Mouse (Mus musculus) CH12.LX (cell line): Measurements from ENCODE around the gene Dnajb4. TPM values are rescaled to one million over a fixed set of nuclear protein-coding genes. Genes with fewer than 3 reads are reported as not detected.
A peak's percentile ranks its signal among the peaks of the same experiment; 100 is the strongest.

ENCODE experiments used
- DNase-seq: peaks from one replicate; pipeline ENCODE4 v3.0.0-alpha.2; 2013; ENCODE audit errors: extremely low read depth
- H3K27ac ChIP-seq: 2 replicates; pipeline ENCODE4 v1.5.1; 2012; ENCODE audit warnings: low read depth, mild to moderate bottlenecking, control low read depth, moderate library complexity; ENCODE audit not compliant: insufficient read depth
- H3K27me3 ChIP-seq: replicated peaks from 2 replicates; pipeline ENCODE3; 2012; ENCODE audit warnings: inconsistent platforms
- H3K36me3 ChIP-seq, 2 experiments: replicated peaks in 1 of 2; 2 replicates each; pipeline versions ENCODE3 to v1.6.1; 2012; ENCODE audit warnings: inconsistent platforms in 1 of 2, low read length in 1 of 2, mild to moderate bottlenecking in 1 of 2, mixed read lengths in 1 of 2, moderate library complexity in 1 of 2; ENCODE audit not compliant: control insufficient read depth in 1 of 2, insufficient read depth in 1 of 2
- H3K4me1 ChIP-seq, 2 experiments: 2 replicates each; pipeline ENCODE4 v1.6.1; 2012; ENCODE audit warnings: inconsistent platforms in 1 of 2, moderate library complexity in 1 of 2; ENCODE audit not compliant: insufficient read depth in 2 of 2, control insufficient read depth in 1 of 2
- H3K4me2 ChIP-seq: 2 replicates; pipeline ENCODE4 v1.6.1; 2012; ENCODE audit warnings: low read depth, mild to moderate bottlenecking, control low read depth; ENCODE audit not compliant: poor library complexity, insufficient read depth, severe bottlenecking
- H3K4me3 ChIP-seq, 3 experiments: fragments of 150-350 bp in 1 of 3; sonication (generic) in 1 of 3; replicated peaks in 1 of 3; 2 replicates each; pipeline versions ENCODE3 to v1.5.1; 2011 to 2012; ENCODE audit warnings: low read depth in 2 of 3, low read length in 2 of 3, mild to moderate bottlenecking in 2 of 3, moderate library complexity in 2 of 3, control low read depth in 1 of 3, improper control_type of control experiment in 1 of 3, inconsistent platforms in 1 of 3, mixed read lengths in 1 of 3; ENCODE audit not compliant: poor library complexity in 1 of 3
- H3K79me2 ChIP-seq: replicated peaks from 2 replicates; pipeline ENCODE4 v1.6.1; 2012; ENCODE audit warnings: mild to moderate bottlenecking, moderate library complexity; ENCODE audit not compliant: control insufficient read depth, poor library complexity, insufficient read depth, severe bottlenecking; ENCODE audit errors: extremely low read depth
- H3K9ac ChIP-seq: 2 replicates; pipeline ENCODE4 v1.6.1; 2012; ENCODE audit warnings: low read depth, mild to moderate bottlenecking, control low read depth, moderate library complexity; ENCODE audit not compliant: insufficient read depth
- H3K9me3 ChIP-seq: replicated peaks from 2 replicates; pipeline ENCODE3; 2012; ENCODE audit warnings: low read length, inconsistent platforms, mixed read lengths
- BHLHE40 ChIP-seq: IDR thresholded peaks from 2 replicates; pipeline ENCODE4 v1.6.1; 2011; ENCODE audit warnings: mild to moderate bottlenecking, low read depth, low read length, improper control_type of control experiment
- ELF1 ChIP-seq: IDR thresholded peaks from 2 replicates; pipeline ENCODE4 v1.6.1; 2014; ENCODE audit warnings: low read depth, mild to moderate bottlenecking, inconsistent platforms, low read length, improper control_type of control experiment
- GABPA ChIP-seq: IDR thresholded peaks from 2 replicates; pipeline ENCODE4 v1.6.1; 2012; ENCODE audit warnings: low read depth, low read length, improper control_type of control experiment, inconsistent platforms; ENCODE audit not compliant: insufficient replicate concordance
- JUND ChIP-seq: conservative IDR thresholded peaks from 2 replicates; pipeline ENCODE4 v1.6.1; 2011; ENCODE audit warnings: low read depth, low read length, improper control_type of control experiment
- KAT2A ChIP-seq: IDR thresholded peaks from 2 replicates; pipeline ENCODE4 v1.6.1; 2012; ENCODE audit warnings: low read length, improper control_type of control experiment, inconsistent platforms; ENCODE audit not compliant: insufficient replicate concordance
- MAFK ChIP-seq: IDR thresholded peaks from 2 replicates; pipeline ENCODE4 v1.6.1; 2011; ENCODE audit warnings: low read length, improper control_type of control experiment; ENCODE audit not compliant: insufficient replicate concordance
- MAX ChIP-seq: IDR thresholded peaks from 2 replicates; pipeline ENCODE4 v1.6.1; 2011; ENCODE audit warnings: low read length, improper control_type of control experiment
- MXI1 ChIP-seq: IDR thresholded peaks from 2 replicates; pipeline ENCODE4 v1.6.1; 2011; ENCODE audit warnings: mild to moderate bottlenecking, low read depth, low read length, improper control_type of control experiment
- NELFE ChIP-seq: IDR thresholded peaks from 2 replicates; pipeline ENCODE4 v1.6.1; 2011; ENCODE audit warnings: low read depth, low read length, improper control_type of control experiment
- PAX5 ChIP-seq: IDR thresholded peaks from 2 replicates; pipeline ENCODE4 v1.6.1; 2012; ENCODE audit warnings: low read length, inconsistent platforms, mixed read lengths
- POLR2A ChIP-seq: IDR thresholded peaks from 2 replicates; pipeline ENCODE4 v1.6.1; 2011; ENCODE audit warnings: low read depth, mild to moderate bottlenecking, improper control_type of control experiment, low read length
- POLR2AphosphoS2 ChIP-seq: IDR thresholded peaks from 2 replicates; pipeline ENCODE4 v1.6.1; 2011; ENCODE audit warnings: low read depth, low read length, improper control_type of control experiment
- SMC3 ChIP-seq: IDR thresholded peaks from 2 replicates; pipeline ENCODE4 v1.6.1; 2011; ENCODE audit warnings: low read depth, low read length, improper control_type of control experiment
- TCF12 ChIP-seq: IDR thresholded peaks from 2 replicates; pipeline ENCODE4 v1.6.1; 2014; ENCODE audit warnings: low read depth, mild to moderate bottlenecking, inconsistent platforms, low read length, improper control_type of control experiment
- USF1 ChIP-seq: IDR thresholded peaks from 2 replicates; pipeline ENCODE4 v1.6.1; 2014; ENCODE audit warnings: low read depth, mild to moderate bottlenecking, inconsistent platforms, low read length, improper control_type of control experiment
- ZC3H11A ChIP-seq: IDR thresholded peaks from 2 replicates; pipeline ENCODE4 v1.6.1; 2012; ENCODE audit warnings: low read depth, mild to moderate bottlenecking, inconsistent platforms, low read length, improper control_type of control experiment
- ZMIZ1 ChIP-seq: IDR thresholded peaks from 2 replicates; pipeline ENCODE4 v1.6.1; 2012; ENCODE audit warnings: low read depth, mild to moderate bottlenecking, inconsistent platforms, low read length, improper control_type of control experiment
- dilution Hi-C: fragments of 300-500 bp; cut with MboI; formaldehyde crosslinking; loops from 2 replicates; pipeline ENCODE4 v1.14.3; 2020; ENCODE audit warnings: low sequenced_read_pairs; ENCODE audit not compliant: extremely low pct_unique_long_range_greater_than_20kb, extremely low pct_ligation_motif_present
- in situ Hi-C: fragments of 300-500 bp; cut with MboI; formaldehyde crosslinking; loops from 3 replicates; pipeline ENCODE4 v1.14.3; 2019; ENCODE audit warnings: low sequenced_read_pairs, low pct_ligation_motif_present, low pct_unique_long_range_greater_than_20kb, mixed read lengths
- polyA plus RNA-seq: library from polyadenylated mRNA; unstranded; fragments of >175 nt; gene quantifications from 2 replicates; pipeline ENCODE4 v1.2.1, GENCODE M21; 2012; ENCODE audit warnings: low read depth; ENCODE audit not compliant: insufficient read length
- total RNA-seq, 2 experiments: library from RNA; depleted of rRNA; stranded (reverse); fragments of 300-350 nt in 1 of 2; fragments of >200 nt in 1 of 2; gene quantifications; 2 replicates each; pipeline ENCODE4 v1.2.3; 2012 to 2014

Gene Dnajb4
- total and polyA plus RNA-seq, 3 experiments, result 11.7 to 26.4 (median 17.7) TPM

- H3K9me3 ChIP-seq, result no peaks in the 10 kb centered on the region
- H3K9ac ChIP-seq, result no peak overlapping the region
- no peak overlapping the region for H3K4me3 ChIP-seq
- H3K27me3 ChIP-seq, result no peaks in the 10 kb centered on the region
- H3K4me1 ChIP-seq, result peaks cover 11 to 17% of the 10 kb centered on the region in 2 experiments
- dilution Hi-C loops (no loop called here), in situ Hi-C loops (no loop called here)
- no peak for DNase-seq
- 0 out of 2 replicates have a peak overlapping the region, but pooled peaks have one; percentile 27 for H3K4me2 ChIP-seq
- TF ChIP-seq POLR2A (no peak), ELF1 (no peak), BHLHE40 (peak; percentile 83), PAX5 (no peak), MAX (no peak)
- no peaks in the 10 kb centered on the region for H3K36me3 ChIP-seq
- H3K79me2 ChIP-seq, result no peaks in the 10 kb centered on the region
- no peak overlapping the region for H3K27ac ChIP-seq
Measured at GRCm38 (mm10) chr3:152156816-152157496, 53.1 kb downstream of the Dnajb4 start.

GRCm38 (mm10) chr3:152155296-152155948 is 54.7 kb downstream of the Dnajb4 start:
- no peak overlapping the region for H3K4me3 ChIP-seq
- in situ Hi-C loops (no loop called here), dilution Hi-C loops (no loop called here)
- no peaks in the 10 kb centered on the region for H3K36me3 ChIP-seq
- no peaks in the 10 kb centered on the region for H3K27me3 ChIP-seq
- no peaks in the 10 kb centered on the region for H3K9me3 ChIP-seq
- DNase-seq, result no peak
- no peaks in the 10 kb centered on the region for H3K79me2 ChIP-seq
- no peak overlapping the region for H3K27ac ChIP-seq
- no peak overlapping the region for H3K9ac ChIP-seq
- no peak overlapping the region for H3K4me2 ChIP-seq
- peaks cover 8 to 13% of the 10 kb centered on the region in 2 experiments for H3K4me1 ChIP-seq
- TF ChIP-seq USF1, result no peak
- no peak for TF ChIP-seq KAT2A
- TF ChIP-seq GABPA, result no peak
- no peak for TF ChIP-seq JUND
- TF ChIP-seq MXI1, result no peak
- no peak for TF ChIP-seq NELFE
- no peak for TF ChIP-seq PAX5
- TF ChIP-seq SMC3, result no peak
- TF ChIP-seq MAFK, result no peak
- no peak for TF ChIP-seq ZMIZ1
- TF ChIP-seq ZC3H11A, result no peak
- no peak for TF ChIP-seq POLR2AphosphoS2
- TF ChIP-seq ELF1, result no peak
- no peak for TF ChIP-seq TCF12
